Mouse (Mus musculus): ENCODE measurements around the gene Olfr127.
"Not testable (repeated sequence)": the region's sequence is repeated elsewhere in the genome, so short reads cannot be mapped to it uniquely, and the experiment has no call there.

The Olfr127 gene

GRCm38 (mm10) chr17:37900137-37900536, at the start of gene Olfr127:
Gene Olfr127 (plus strand): TSS chr17:37900437.
- DNase-seq (ENCODE audit: extremely low spot score) = no peak

DNA sequence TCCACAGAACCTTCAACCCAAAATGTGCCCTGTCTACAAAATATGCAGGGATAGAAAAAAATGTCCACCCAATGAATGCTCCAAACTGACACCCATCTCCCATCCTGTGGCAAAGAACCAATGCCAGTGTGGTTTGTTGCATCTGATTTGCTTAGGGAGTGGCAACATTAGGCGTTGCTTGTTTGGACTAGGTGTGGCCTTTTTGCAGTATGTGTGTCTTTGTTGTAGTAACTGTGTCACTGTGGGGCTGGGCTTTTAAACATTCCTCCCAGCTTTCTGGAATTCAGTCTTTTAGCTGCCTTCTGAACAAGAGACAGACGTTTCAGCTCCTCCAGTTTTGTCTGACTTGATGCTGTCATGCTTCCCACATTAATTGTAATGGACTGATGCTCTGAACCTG, 36.3 kb upstream of the Olfr127 start:
- DNase-seq (ENCODE audit: extremely low spot score) = no peak

DNA sequence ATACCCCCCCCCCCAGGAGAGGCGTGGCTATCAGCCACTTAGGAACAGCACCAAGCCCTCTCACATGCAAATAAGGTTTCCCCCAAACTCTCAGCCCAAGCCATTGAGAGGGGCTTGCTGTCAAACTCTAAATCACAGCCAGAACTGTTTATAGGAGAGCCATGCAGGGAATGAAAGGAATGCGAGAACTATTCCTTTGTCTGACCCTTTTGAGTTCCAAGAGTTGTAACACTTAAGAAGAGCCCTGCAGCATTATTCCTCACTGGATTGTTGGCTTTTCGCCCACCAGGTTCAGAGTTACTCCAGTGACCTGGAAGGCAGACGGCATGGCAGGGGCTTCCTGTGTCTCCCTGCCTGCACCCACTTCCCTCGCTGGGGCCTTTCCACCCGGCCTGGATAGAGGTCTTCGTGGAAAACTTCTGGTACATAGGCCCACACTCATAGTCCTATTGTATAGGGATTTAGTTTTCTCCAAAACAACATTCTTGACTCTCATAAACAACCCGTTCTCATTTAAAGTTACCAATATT, 30.5 kb upstream of the Olfr127 start:
- peak; percentile 17 for DNase-seq (ENCODE audit: extremely low spot score)

GRCm38 (mm10) chr17:37873830-37874229, 26.4 kb upstream of the Olfr127 start:
- no peak for DNase-seq (ENCODE audit: extremely low spot score)

GRCm38 (mm10) chr17:37906821-37907220, 6.6 kb downstream of the Olfr127 start:
- not testable (repeated sequence) for DNase-seq (ENCODE audit: extremely low spot score)

GRCm38 (mm10) chr17:37920248-37920647, 20.0 kb downstream of the Olfr127 start, which contains the start of gene Olfr128:
Gene Olfr128 (plus strand): TSS chr17:37920548.
- DNase-seq (ENCODE audit: extremely low spot score) = no peak

GRCm38 (mm10) chr17:37952979-37953378, 52.7 kb downstream of the Olfr127 start, which contains the start of gene Olfr761:
Gene Olfr761 (minus strand): TSS chr17:37953079.
- no peak for DNase-seq (ENCODE audit: extremely low spot score)

Measured in embryo, embryonic 9.5 days (tissue).